Mouse (Mus musculus) heart, postnatal 0 days (tissue): ENCODE results near the gene Tns3.

Experiments
- CTCF ChIP-seq: IDR thresholded peaks from 2 replicates; pipeline ENCODE4 v1.5.1; 2016; ENCODE audit warnings: antibody characterized with exemption, control low read depth, low read depth
- EP300 ChIP-seq: IDR thresholded peaks from 2 replicates; pipeline ENCODE4 v1.6.1; 2016; ENCODE audit warnings: antibody characterized with exemption, low read depth

DNA sequence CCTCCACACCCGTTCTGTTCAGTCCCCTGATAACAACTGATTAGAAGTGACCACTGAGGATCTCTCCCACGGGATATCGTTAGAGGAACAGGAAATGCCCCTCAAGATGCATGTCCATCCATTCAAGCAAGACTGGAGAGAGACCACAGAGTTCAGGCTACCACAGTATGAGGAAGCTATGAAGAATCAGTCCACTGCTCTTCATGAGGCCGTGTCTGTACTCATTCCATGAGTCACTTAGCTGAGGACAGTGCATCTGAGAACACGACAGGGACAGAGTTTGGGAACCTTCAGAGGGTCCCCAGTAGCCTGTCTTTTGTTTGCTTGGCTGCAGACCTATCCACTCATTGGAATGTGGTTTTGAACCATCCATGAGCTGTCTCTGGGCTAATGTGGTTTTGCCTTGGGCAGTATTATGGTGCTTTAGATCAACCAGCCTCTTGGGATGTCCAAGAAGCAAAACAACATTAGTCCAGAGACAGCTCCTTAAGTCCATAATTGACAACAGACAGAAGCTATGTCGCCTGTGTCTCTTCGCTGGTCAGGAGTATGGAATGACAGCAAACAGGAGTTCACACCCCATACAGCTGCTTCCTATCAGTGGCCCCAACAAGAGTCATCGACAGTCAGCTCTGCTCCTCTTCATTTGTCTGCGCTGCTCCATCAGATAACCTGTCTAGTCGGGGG is 37.7 kb upstream of the Tns3 start:
- TF ChIP-seq EP300: no peak
- TF ChIP-seq CTCF: no peak
